Mouse (Mus musculus): ENCODE measurements at regions not wholly inside any gene's neighbourhood (a gene's known extent, or its start where the extent isn't known, plus 50 kb on each side); places are given as distances from the start of the nearest gene placed in this dataset. TPM values are rescaled to one million over a fixed set of nuclear protein-coding genes. Genes with fewer than 3 reads are reported as not detected.

GRCm38 (mm10) chr12:109401696-109402095 lies 50.9 kb upstream of the Dlk1 start:
- Histone ChIP-seq H3K4me2 (ENCODE audit: low read length) (no peak overlapping the region), H3K27ac (ENCODE audit: low read depth, low read length) (no peak overlapping the region), H3K36me3 (ENCODE audit: control insufficient read depth, insufficient read depth, low read length) (no peaks in the 10 kb centered on the region), H3K4me1 (ENCODE audit: control insufficient read depth, insufficient read depth, low read length) (peaks cover 8% of the 10 kb centered on the region), H3K4me3 (ENCODE audit: low read depth, low read length) (no peak overlapping the region), H3K27me3 (replicated peaks; ENCODE audit: control insufficient read depth, insufficient read depth, low read length) (no peaks in the 10 kb centered on the region), H3K9ac (ENCODE audit: low read length) (no peak overlapping the region), H3K9me3 (replicated peaks; ENCODE audit: control insufficient read depth, low read length) (no peaks in the 10 kb centered on the region)
- WGBS = 83% methylated on average over 6 of the region's 6 CpGs
- DNase-seq (ENCODE audit: low spot score) (no peak), ATAC-seq (no peak)

- H3K4me1 ChIP-seq (ENCODE audit: control insufficient read depth, insufficient read depth, low read length) = peaks cover 8% of the 10 kb centered on the region
- H3K4me2 ChIP-seq (ENCODE audit: low read length) = no peak overlapping the region
- no peak overlapping the region for H3K9ac ChIP-seq (ENCODE audit: low read length)
- no peak overlapping the region for H3K27ac ChIP-seq (ENCODE audit: low read depth, low read length)
- H3K4me3 ChIP-seq (ENCODE audit: low read depth, low read length) = no peak overlapping the region
- no peaks in the 10 kb centered on the region for H3K9me3 ChIP-seq (replicated peaks; ENCODE audit: control insufficient read depth, low read length)
- WGBS = 54% methylated on average over 9 of the region's 9 CpGs
- DNase-seq (ENCODE audit: low spot score) = no peak
- peak; percentile 37; the same call in 1 of the 2 replicates for ATAC-seq
- no peaks in the 10 kb centered on the region for H3K36me3 ChIP-seq (ENCODE audit: control insufficient read depth, insufficient read depth, low read length)
- H3K27me3 ChIP-seq (replicated peaks; ENCODE audit: control insufficient read depth, insufficient read depth, low read length) = no peaks in the 10 kb centered on the region
These were observed 50.4 kb upstream of the Dlk1 start for GRCm38 (mm10) chr12:109402226-109402625.

Small RNA genes in the stretch of these regions (microRNA-seq; reads per million reads assigned to microRNA genes)
- not detected for gene Gm22234
- not detected for gene Gm25297

Data from forebrain, embryonic 14.5 days (tissue).